Mouse (Mus musculus): ENCODE measurements around the gene Tnfrsf4. TPM values are rescaled to one million over a fixed set of nuclear protein-coding genes. Genes with fewer than 3 reads are reported as not detected.
A peak's percentile ranks its signal among the peaks of the same experiment; 100 is the strongest.

Tnfrsf4 gene
- polyA plus RNA-seq, 1 experiment from 2014 or later = 0.41 TPM

DNA sequence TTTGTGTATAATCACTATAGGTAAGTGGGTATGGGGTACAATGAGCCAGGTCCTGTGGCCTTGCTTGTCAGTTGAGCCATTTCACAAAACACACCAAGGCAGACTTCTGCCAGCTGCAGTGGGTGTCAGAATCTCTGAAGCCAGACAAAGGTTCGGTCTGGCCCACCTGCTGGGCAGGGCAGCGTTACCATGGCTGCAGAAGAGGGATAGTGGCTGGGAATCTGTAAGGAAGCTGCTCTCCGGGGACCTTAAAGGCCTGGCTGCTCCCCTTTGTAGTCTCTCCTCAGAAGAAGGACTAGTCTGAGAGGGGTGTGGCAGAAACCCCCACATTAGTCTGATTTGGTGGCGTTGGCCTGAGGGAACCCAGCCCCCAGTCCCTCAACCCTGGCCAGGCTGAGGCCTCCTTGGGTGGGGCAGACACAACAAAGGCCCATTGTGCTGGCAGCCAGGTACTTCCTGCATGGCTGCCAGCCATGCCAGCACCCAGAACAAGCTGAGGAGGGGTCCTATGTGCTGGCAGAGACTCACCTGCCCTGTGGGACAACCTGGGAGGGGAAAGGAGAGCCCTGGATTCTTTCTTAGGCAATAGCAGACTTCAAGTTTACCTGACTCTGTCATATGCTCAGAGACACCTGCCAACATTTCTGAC, 50.3 kb downstream of the Tnfrsf4 start:
- Histone ChIP-seq H3K9ac (replicated peaks; ENCODE audit: low read depth, low read length) (no peak overlapping the region), H3K4me2 (replicated peaks; ENCODE audit: low read depth, low read length) (no peak overlapping the region), H3K27ac (ENCODE audit: low read length) (peak overlapping the region; percentile 77), H3K36me3 (ENCODE audit: control insufficient read depth, insufficient read depth, low read length) (no peaks in the 10 kb centered on the region), H3K4me3 (ENCODE audit: low read depth, low read length) (no peak overlapping the region), H3K4me1 (ENCODE audit: control insufficient read depth, insufficient read depth, low read length) (0 out of 2 replicates have a peak, but pooled peaks cover 7% of the 10 kb centered on the region), H3K27me3 (ENCODE audit: control insufficient read depth, insufficient read depth, low read length) (no peaks in the 10 kb centered on the region), H3K9me3 (ENCODE audit: control insufficient read depth, low read depth, low read length) (no peaks in the 10 kb centered on the region)
- WGBS = 19% methylated on average over 4 of the region's 4 CpGs
- ATAC-seq (ENCODE audit: insufficient number of reproducible peaks, insufficient read depth, low FRiP score, low read depth) = 0 out of 2 replicates have a peak, but pooled peaks have one; percentile 20

GRCm38 (mm10) chr4:156064510-156064897, 50.9 kb downstream of the Tnfrsf4 start:
- H3K27ac ChIP-seq (ENCODE audit: low read length) = peak overlapping the region; percentile 77
- H3K9ac ChIP-seq (replicated peaks; ENCODE audit: low read depth, low read length) = no peak overlapping the region
- 77% methylated on average over 9 of the region's 9 CpGs for WGBS
- no peaks in the 10 kb centered on the region for H3K9me3 ChIP-seq (ENCODE audit: control insufficient read depth, low read depth, low read length)
- H3K27me3 ChIP-seq (ENCODE audit: control insufficient read depth, insufficient read depth, low read length) = no peaks in the 10 kb centered on the region
- ATAC-seq (ENCODE audit: insufficient number of reproducible peaks, insufficient read depth, low FRiP score, low read depth) = no peak
- no peak overlapping the region for H3K4me3 ChIP-seq (ENCODE audit: low read depth, low read length)
- 0 out of 2 replicates have a peak, but pooled peaks cover 7% of the 10 kb centered on the region for H3K4me1 ChIP-seq (ENCODE audit: control insufficient read depth, insufficient read depth, low read length)
- no peaks in the 10 kb centered on the region for H3K36me3 ChIP-seq (ENCODE audit: control insufficient read depth, insufficient read depth, low read length)
- H3K4me2 ChIP-seq (replicated peaks; ENCODE audit: low read depth, low read length) = no peak overlapping the region

DNA sequence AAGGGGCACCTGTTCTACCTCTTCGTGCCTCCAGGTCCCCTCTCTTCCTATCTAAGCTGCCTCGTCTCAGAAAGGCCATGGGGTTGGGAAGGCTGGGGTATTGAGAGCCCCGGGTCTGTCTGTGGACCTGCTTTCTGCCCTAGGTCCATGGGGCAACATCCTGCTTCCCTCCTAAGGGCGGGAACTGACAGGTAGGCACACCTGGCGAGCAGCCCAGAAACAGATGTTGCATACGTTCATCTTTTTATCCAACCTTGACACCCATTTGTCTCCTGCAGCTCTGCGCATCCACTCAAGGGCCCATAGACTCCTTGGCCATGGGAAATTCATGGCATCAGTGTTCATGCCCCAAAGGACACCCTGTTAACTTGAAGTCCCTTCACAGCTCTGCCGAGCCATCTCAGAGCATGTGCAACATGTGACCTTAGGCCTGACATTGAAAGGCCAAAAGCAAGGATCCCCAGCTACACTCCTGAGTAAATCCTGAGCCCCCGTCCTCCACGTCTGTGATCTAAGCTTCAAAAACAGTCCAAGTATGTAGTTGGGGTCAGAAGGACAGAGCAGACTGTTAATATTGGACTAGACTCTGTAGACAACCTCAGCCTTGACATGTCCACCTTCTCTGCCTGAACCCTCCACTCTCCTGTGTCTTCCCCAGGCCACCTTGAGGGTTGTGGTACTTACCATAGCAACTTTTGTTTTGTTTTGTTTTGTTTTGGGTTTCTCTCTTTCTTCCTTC, 51.7 kb downstream of the Tnfrsf4 start:
- H3K27ac ChIP-seq (ENCODE audit: low read length) = no peak overlapping the region
- no peaks in the 10 kb centered on the region for H3K9me3 ChIP-seq (ENCODE audit: control insufficient read depth, low read depth, low read length)
- no peak overlapping the region for H3K4me3 ChIP-seq (ENCODE audit: low read depth, low read length)
- no peaks in the 10 kb centered on the region for H3K36me3 ChIP-seq (ENCODE audit: control insufficient read depth, insufficient read depth, low read length)
- WGBS = 84% methylated on average over 10 of the region's 10 CpGs
- ATAC-seq (ENCODE audit: insufficient number of reproducible peaks, insufficient read depth, low FRiP score, low read depth) = no peak
- 0 out of 2 replicates have a peak, but pooled peaks cover 7% of the 10 kb centered on the region for H3K4me1 ChIP-seq (ENCODE audit: control insufficient read depth, insufficient read depth, low read length)
- H3K27me3 ChIP-seq (ENCODE audit: control insufficient read depth, insufficient read depth, low read length) = no peaks in the 10 kb centered on the region
- H3K4me2 ChIP-seq (replicated peaks; ENCODE audit: low read depth, low read length) = no peak overlapping the region
- no peak overlapping the region for H3K9ac ChIP-seq (replicated peaks; ENCODE audit: low read depth, low read length)

MicroRNAs within 50 kb of the gene (microRNA counts, 519-probe panel; counts per million panel counts)
- 3,945 counts per million, percentile 77 among the panel's probes with 10 or more counts for microRNA mmu-miR-200a
- microRNA mmu-miR-200b = 4,654 counts per million, percentile 91 among the panel's probes with 10 or more counts
- 5,013 counts per million, percentile 94 among the panel's probes with 10 or more counts for microRNA mmu-miR-429

Small RNA genes within 50 kb of the gene (microRNA-seq; reads per million reads assigned to microRNA genes)
- gene Mir200a (1,417 reads per million, percentile 75 among the genes with 10 or more reads in this experiment), gene Mir200b (9,121 reads per million, percentile 93 among the genes with 10 or more reads in this experiment), gene Mir429 (26,776 reads per million, percentile 98 among the genes with 10 or more reads in this experiment)

Other genes starting within 250 kb of the Tnfrsf4 start
- gene Vwa1, start 239.1 kb upstream of the Tnfrsf4 start, polyA plus RNA-seq (2014; fragmentation: Nextera tagmentation; extraction: Ambion mirVana) = 26.8 and 28.4 TPM in 2 replicates
- gene Tmem88b, start 228.0 kb upstream of the Tnfrsf4 start, polyA plus RNA-seq (2014; fragmentation: Nextera tagmentation; extraction: Ambion mirVana) = 0.54 and 0.81 TPM in 2 replicates
- gene Ankrd65, start 223.4 kb upstream of the Tnfrsf4 start, polyA plus RNA-seq (2014; fragmentation: Nextera tagmentation; extraction: Ambion mirVana) = 0.38 and 0.46 TPM in 2 replicates
- gene Mrpl20, start 211.0 kb upstream of the Tnfrsf4 start, polyA plus RNA-seq (2014; fragmentation: Nextera tagmentation; extraction: Ambion mirVana) = 209 and 211 TPM in 2 replicates
- 193 and 209 TPM in 2 replicates for gene Ccnl2, start 201.4 kb upstream of the Tnfrsf4 start, polyA plus RNA-seq (2014; fragmentation: Nextera tagmentation; extraction: Ambion mirVana)
- gene Aurkaip1, start 182.6 kb upstream of the Tnfrsf4 start, polyA plus RNA-seq (2014; fragmentation: Nextera tagmentation; extraction: Ambion mirVana) = 125 and 132 TPM in 2 replicates
- gene Mxra8, start 174.2 kb upstream of the Tnfrsf4 start, polyA plus RNA-seq (2014; fragmentation: Nextera tagmentation; extraction: Ambion mirVana) = 91.5 and 96.7 TPM in 2 replicates
- gene Dvl1, start 166.4 kb upstream of the Tnfrsf4 start, polyA plus RNA-seq (2014; fragmentation: Nextera tagmentation; extraction: Ambion mirVana) = 6.3 and 6.6 TPM in 2 replicates
- gene Tas1r3, start 150.5 kb upstream of the Tnfrsf4 start, polyA plus RNA-seq (2014; fragmentation: Nextera tagmentation; extraction: Ambion mirVana) = 0.32 and 0.35 TPM in 2 replicates
- 16.9 and 17.3 TPM in 2 replicates for gene Cptp, start 144.4 kb upstream of the Tnfrsf4 start, polyA plus RNA-seq (2014; fragmentation: Nextera tagmentation; extraction: Ambion mirVana)
- gene Ints11, start 144.3 kb upstream of the Tnfrsf4 start, polyA plus RNA-seq (2014; fragmentation: Nextera tagmentation; extraction: Ambion mirVana) = 67.7 and 70.1 TPM in 2 replicates
- 45.7 and 50.5 TPM in 2 replicates for gene Pusl1, start 122.1 kb upstream of the Tnfrsf4 start, polyA plus RNA-seq (2014; fragmentation: Nextera tagmentation; extraction: Ambion mirVana)
- 16.0 and 19.4 TPM in 2 replicates for gene Acap3, start 122.0 kb upstream of the Tnfrsf4 start, polyA plus RNA-seq (2014; fragmentation: Nextera tagmentation; extraction: Ambion mirVana)
- 107 TPM in 2 replicates for gene Ube2j2, start 70.0 kb upstream of the Tnfrsf4 start, polyA plus RNA-seq (2014; fragmentation: Nextera tagmentation; extraction: Ambion mirVana)
- gene C1qtnf12, start 51.5 kb upstream of the Tnfrsf4 start, polyA plus RNA-seq (2014; fragmentation: Nextera tagmentation; extraction: Ambion mirVana) = 38.6 and 40.5 TPM in 2 replicates
- gene B3galt6, start 21.2 kb upstream of the Tnfrsf4 start, polyA plus RNA-seq (2014; fragmentation: Nextera tagmentation; extraction: Ambion mirVana) = 18.6 and 18.9 TPM in 2 replicates
- gene Sdf4, start 21.0 kb upstream of the Tnfrsf4 start, polyA plus RNA-seq (2014; fragmentation: Nextera tagmentation; extraction: Ambion mirVana) = 163 and 171 TPM in 2 replicates
- 2.7 and 3.2 TPM in 2 replicates for gene Tnfrsf18, start 12.3 kb downstream of the Tnfrsf4 start, polyA plus RNA-seq (2014; fragmentation: Nextera tagmentation; extraction: Ambion mirVana)
- gene Ttll10, start 45.6 kb downstream of the Tnfrsf4 start, polyA plus RNA-seq (2014; fragmentation: Nextera tagmentation; extraction: Ambion mirVana) = 6.0 and 6.2 TPM in 2 replicates
- 35.9 and 38.4 TPM in 2 replicates for gene 9430015G10Rik, start 96.1 kb downstream of the Tnfrsf4 start, polyA plus RNA-seq (2014; fragmentation: Nextera tagmentation; extraction: Ambion mirVana)
- gene Rnf223, start 116.7 kb downstream of the Tnfrsf4 start, polyA plus RNA-seq (2014; fragmentation: Nextera tagmentation; extraction: Ambion mirVana) = 0.19 and 0.45 TPM in 2 replicates
- 83.0 and 84.1 TPM in 2 replicates for gene Agrn, start 183.6 kb downstream of the Tnfrsf4 start, polyA plus RNA-seq (2014; fragmentation: Nextera tagmentation; extraction: Ambion mirVana)
- gene Isg15, start 187.0 kb downstream of the Tnfrsf4 start, polyA plus RNA-seq (2014; fragmentation: Nextera tagmentation; extraction: Ambion mirVana) = 0.48 and 1.3 TPM in 2 replicates
- gene AW011738, start 189.5 kb downstream of the Tnfrsf4 start, polyA plus RNA-seq (2014; fragmentation: Nextera tagmentation; extraction: Ambion mirVana) = 0.41 and 0.82 TPM in 2 replicates
- gene Perm1, start 202.0 kb downstream of the Tnfrsf4 start, polyA plus RNA-seq (2014; fragmentation: Nextera tagmentation; extraction: Ambion mirVana) = 0.55 and 1.3 TPM in 2 replicates
- gene Plekhn1, start 221.0 kb downstream of the Tnfrsf4 start, polyA plus RNA-seq (2014; fragmentation: Nextera tagmentation; extraction: Ambion mirVana) = 21.2 and 22.8 TPM in 2 replicates
- 75.6 and 79.8 TPM in 2 replicates for gene Noc2l, start 222.2 kb downstream of the Tnfrsf4 start, polyA plus RNA-seq (2014; fragmentation: Nextera tagmentation; extraction: Ambion mirVana)
- 0.28 TPM in 1 of 2 replicates, not detected in the other for gene Samd11, start 241.8 kb downstream of the Tnfrsf4 start, polyA plus RNA-seq (2014; fragmentation: Nextera tagmentation; extraction: Ambion mirVana)